Mouse (Mus musculus) retina, embryonic 14.5 days (tissue): ENCODE data around the gene Rasgrf2.
A peak's percentile ranks its signal among the peaks of the same experiment; 100 is the strongest.
"Not testable (repeated sequence)": the region's sequence is repeated elsewhere in the genome, so short reads cannot be mapped to it uniquely, and the experiment has no call there.

Experiments
- DNase-seq: peaks from one replicate; pipeline ENCODE4 v3.0.0-alpha.2; 2015; ENCODE audit warnings: low spot score

Rasgrf2 gene

GRCm38 (mm10) chr13:92131384-92132150 lies at the start of gene Rasgrf2:
TSS of gene Rasgrf2 (minus strand) at chr13:92131656.
- peak; percentile 64 for DNase-seq

- DNase-seq = not testable (repeated sequence)
These were observed 41.2 kb upstream of the Rasgrf2 start for GRCm38 (mm10) chr13:92172686-92173085.

GRCm38 (mm10) chr13:92150551-92150950 lies 19.1 kb upstream of the Rasgrf2 start:
- DNase-seq = no peak

- DNase-seq = no peak
These were observed 17.4 kb upstream of the Rasgrf2 start for GRCm38 (mm10) chr13:92148858-92149257.

GRCm38 (mm10) chr13:92134792-92135191 lies 3.3 kb upstream of the Rasgrf2 start:
- DNase-seq = no peak

GRCm38 (mm10) chr13:92132599-92132998 lies 1.1 kb upstream of the Rasgrf2 start:
- no peak for DNase-seq

GRCm38 (mm10) chr13:92130994-92131383 lies 467 bp downstream of the Rasgrf2 start:
- peak; percentile 29 for DNase-seq

GRCm38 (mm10) chr13:92129877-92130276 lies 1.6 kb downstream of the Rasgrf2 start:
- no peak for DNase-seq

- no peak for DNase-seq
These were observed 5.6 kb downstream of the Rasgrf2 start for GRCm38 (mm10) chr13:92125902-92126301.

GRCm38 (mm10) chr13:92119623-92120022 lies 11.8 kb downstream of the Rasgrf2 start:
- DNase-seq = no peak

- no peak for DNase-seq
These were observed 17.4 kb downstream of the Rasgrf2 start for GRCm38 (mm10) chr13:92114076-92114475.

GRCm38 (mm10) chr13:92108237-92108636 lies 23.2 kb downstream of the Rasgrf2 start:
- no peak for DNase-seq

GRCm38 (mm10) chr13:92104259-92104658 lies 27.2 kb downstream of the Rasgrf2 start:
- DNase-seq = no peak

- no peak for DNase-seq
These were observed 33.0 kb downstream of the Rasgrf2 start for GRCm38 (mm10) chr13:92098484-92098883.

GRCm38 (mm10) chr13:92095131-92096090 lies 36.0 kb downstream of the Rasgrf2 start:
- no peak for DNase-seq

GRCm38 (mm10) chr13:92093712-92094290 lies 37.7 kb downstream of the Rasgrf2 start:
- DNase-seq = no peak

- DNase-seq = peak; percentile 7
These were observed 58.3 kb downstream of the Rasgrf2 start for GRCm38 (mm10) chr13:92073111-92073510.

- no peak for DNase-seq
These were observed 62.8 kb downstream of the Rasgrf2 start for GRCm38 (mm10) chr13:92068651-92069050.

- no peak for DNase-seq
These were observed 63.6 kb downstream of the Rasgrf2 start for GRCm38 (mm10) chr13:92067831-92068230.

- no peak for DNase-seq
These were observed 77.7 kb downstream of the Rasgrf2 start for GRCm38 (mm10) chr13:92053748-92054147.

GRCm38 (mm10) chr13:92053001-92053400 lies 78.5 kb downstream of the Rasgrf2 start:
- DNase-seq = no peak

- DNase-seq = no peak
These were observed 80.2 kb downstream of the Rasgrf2 start for GRCm38 (mm10) chr13:92051216-92051615.
